Mouse (Mus musculus): ENCODE measurements around the gene Ppp1r12b. TPM values are rescaled to one million over a fixed set of nuclear protein-coding genes. Genes with fewer than 3 reads are reported as not detected.

Ppp1r12b gene
- polyA plus RNA-seq, 1 experiment from 2014 or later: 10.5 TPM

DNA sequence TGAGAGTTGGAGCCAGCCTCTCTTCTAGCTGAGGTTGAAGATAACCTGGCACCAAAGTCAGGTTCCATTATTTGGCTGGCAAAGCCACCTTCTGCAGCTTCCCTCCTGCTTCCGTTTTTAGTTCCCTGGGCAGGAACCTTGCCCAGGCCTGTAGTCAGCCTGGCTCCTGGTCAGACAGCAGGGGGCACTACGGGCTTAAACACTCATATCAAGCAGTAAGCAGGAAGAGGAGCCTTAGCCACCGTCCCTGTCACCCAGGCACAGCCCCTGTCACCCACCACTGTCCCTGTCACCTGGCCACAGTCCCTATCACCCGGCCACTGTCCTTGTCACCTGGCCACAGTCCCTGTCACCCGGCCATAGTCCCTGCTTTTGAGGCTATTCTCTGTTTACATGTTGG, 230.5 kb downstream of the Ppp1r12b start:
- ATAC-seq (ENCODE audit: low read depth): no peak
- no peaks in the 10 kb centered on the region for H3K27me3 ChIP-seq
- H3K4me2 ChIP-seq: no peak overlapping the region
- 65% methylated on average over 5 of the region's 5 CpGs for WGBS
- no peak overlapping the region for H3K4me3 ChIP-seq
- H3K27ac ChIP-seq (replicated peaks): no peak overlapping the region
- peaks cover 12% of the 10 kb centered on the region for H3K4me1 ChIP-seq (replicated peaks)
- H3K9ac ChIP-seq: no peak overlapping the region
- no peaks in the 10 kb centered on the region for H3K36me3 ChIP-seq
- H3K9me3 ChIP-seq: no peaks in the 10 kb centered on the region

DNA sequence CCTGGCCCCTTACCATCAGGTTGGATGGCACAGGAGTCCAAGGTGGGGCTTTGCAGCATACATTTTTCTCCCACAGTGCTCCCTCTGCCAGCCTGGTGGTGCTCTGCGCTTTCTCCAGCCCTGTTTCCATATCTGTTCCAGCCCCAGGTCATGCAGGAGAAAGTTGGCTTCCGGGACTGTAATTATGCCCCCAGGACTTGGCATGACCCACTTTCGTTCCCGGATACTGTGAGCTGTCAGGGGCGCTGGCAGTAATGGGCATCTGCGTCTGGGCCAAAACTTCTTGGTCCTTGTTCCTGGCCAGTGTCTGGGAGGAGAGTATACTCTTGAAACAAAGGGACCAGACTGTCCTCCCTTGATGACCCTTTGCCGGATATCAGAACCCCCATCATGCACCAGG, 232.9 kb downstream of the Ppp1r12b start:
- Histone ChIP-seq H3K27me3 (no peaks in the 10 kb centered on the region), H3K4me1 (replicated peaks) (peaks cover 25% of the 10 kb centered on the region), H3K4me3 (no peak overlapping the region), H3K9me3 (no peaks in the 10 kb centered on the region), H3K4me2 (no peak overlapping the region), H3K27ac (replicated peaks) (no peak overlapping the region), H3K36me3 (no peaks in the 10 kb centered on the region), H3K9ac (no peak overlapping the region)
- ATAC-seq (ENCODE audit: low read depth): no peak
- 76% methylated on average over 7 of the region's 7 CpGs for WGBS

DNA sequence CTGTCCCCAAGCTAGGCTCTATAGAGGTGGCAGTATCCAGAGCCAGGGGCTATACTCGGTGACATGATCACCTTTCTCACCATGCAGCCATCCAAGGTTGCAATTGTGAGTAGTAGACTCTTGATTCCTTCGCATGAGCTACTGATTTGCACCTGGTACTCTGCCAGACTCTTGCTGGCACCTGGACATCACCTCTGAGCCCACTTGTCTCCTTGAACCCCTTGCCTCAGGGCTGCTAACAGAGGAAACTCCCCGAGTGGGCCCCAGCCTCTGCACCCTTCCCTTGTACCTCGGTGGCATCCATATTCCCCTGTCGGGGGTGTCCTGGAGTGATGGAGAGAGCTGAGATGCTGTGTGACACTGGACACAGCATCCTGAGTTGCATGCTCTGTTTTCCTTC, 234.3 kb downstream of the Ppp1r12b start:
- Histone ChIP-seq H3K36me3 (no peaks in the 10 kb centered on the region), H3K27me3 (no peaks in the 10 kb centered on the region), H3K9ac (no peak overlapping the region), H3K4me2 (no peak overlapping the region), H3K4me1 (replicated peaks) (peaks cover 15% of the 10 kb centered on the region), H3K27ac (replicated peaks) (no peak overlapping the region), H3K4me3 (no peak overlapping the region), H3K9me3 (no peaks in the 10 kb centered on the region)
- 87% methylated on average over 5 of the region's 5 CpGs for WGBS
- no peak for ATAC-seq (ENCODE audit: low read depth)

DNA sequence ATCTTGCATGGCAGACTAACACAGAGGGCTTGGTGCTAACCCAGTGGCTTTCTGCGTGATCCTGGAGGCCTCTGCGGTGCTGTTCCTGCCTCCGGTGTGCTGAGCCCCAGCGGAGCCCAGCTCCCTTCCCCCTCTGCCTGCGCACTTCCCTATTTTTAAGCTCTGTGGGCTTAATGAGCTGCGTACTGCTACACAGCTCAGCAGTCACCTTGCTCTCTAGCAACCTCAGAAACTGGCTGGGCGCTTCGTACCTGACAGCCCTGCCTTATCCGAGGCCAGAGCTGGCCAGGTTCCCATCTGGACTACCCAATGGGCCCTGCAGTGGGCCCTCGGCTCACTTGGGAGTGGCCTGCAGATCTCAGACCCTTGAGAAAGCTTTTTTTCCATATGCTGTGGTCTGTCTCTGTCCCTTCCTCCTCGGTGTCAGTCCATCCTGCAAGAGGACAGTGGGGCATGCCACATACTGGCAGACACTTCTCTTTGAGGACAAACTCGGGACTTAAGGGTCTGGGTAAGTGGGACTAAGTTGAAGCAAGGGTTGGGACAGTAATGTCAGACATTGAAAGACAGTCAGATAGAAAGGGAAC, 235.9 kb downstream of the Ppp1r12b start:
- Histone ChIP-seq H3K4me1 (replicated peaks) (peaks cover 22% of the 10 kb centered on the region), H3K4me2 (no peak overlapping the region), H3K27me3 (no peaks in the 10 kb centered on the region), H3K9ac (peak overlapping the region; percentile 42; the same call in 1 of the 2 replicates), H3K4me3 (no peak overlapping the region), H3K9me3 (no peaks in the 10 kb centered on the region), H3K27ac (replicated peaks) (peak overlapping the region; percentile 49; the same call in 1 of the 2 replicates), H3K36me3 (no peaks in the 10 kb centered on the region)
- 56% methylated on average over 12 of the region's 12 CpGs for WGBS
- ATAC-seq (ENCODE audit: low read depth): peak; percentile 55; the same call in 1 of the 2 replicates

DNA sequence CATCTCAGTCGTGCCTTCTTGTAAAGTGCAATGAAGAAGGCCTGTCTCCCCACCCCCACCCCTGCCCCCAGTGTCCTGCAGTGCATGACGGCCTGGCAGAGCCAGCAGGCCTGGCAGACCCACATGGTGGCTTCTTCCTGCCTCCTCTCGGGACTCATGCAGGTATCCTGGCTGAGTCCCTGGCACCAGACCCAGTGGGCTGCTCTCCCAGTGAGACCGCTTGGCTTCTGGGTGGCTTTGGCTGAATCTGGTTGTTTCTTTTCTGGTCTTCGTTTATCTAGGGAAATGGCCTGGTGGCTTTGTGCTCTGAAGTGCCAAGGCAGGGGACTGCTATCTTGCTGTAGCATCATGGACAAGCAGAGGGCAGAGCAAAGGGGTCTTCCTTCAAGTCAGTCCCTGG, 240.7 kb downstream of the Ppp1r12b start:
- peaks cover 16% of the 10 kb centered on the region for H3K27me3 ChIP-seq
- H3K9ac ChIP-seq: no peak overlapping the region
- no peaks in the 10 kb centered on the region for H3K9me3 ChIP-seq
- ATAC-seq (ENCODE audit: low read depth): no peak
- no peak overlapping the region for H3K4me2 ChIP-seq
- 55% methylated on average over 5 of the region's 5 CpGs for WGBS
- H3K36me3 ChIP-seq: no peaks in the 10 kb centered on the region
- peaks cover 58% of the 10 kb centered on the region for H3K4me1 ChIP-seq (replicated peaks)
- H3K27ac ChIP-seq (replicated peaks): no peak overlapping the region
- no peak overlapping the region for H3K4me3 ChIP-seq

DNA sequence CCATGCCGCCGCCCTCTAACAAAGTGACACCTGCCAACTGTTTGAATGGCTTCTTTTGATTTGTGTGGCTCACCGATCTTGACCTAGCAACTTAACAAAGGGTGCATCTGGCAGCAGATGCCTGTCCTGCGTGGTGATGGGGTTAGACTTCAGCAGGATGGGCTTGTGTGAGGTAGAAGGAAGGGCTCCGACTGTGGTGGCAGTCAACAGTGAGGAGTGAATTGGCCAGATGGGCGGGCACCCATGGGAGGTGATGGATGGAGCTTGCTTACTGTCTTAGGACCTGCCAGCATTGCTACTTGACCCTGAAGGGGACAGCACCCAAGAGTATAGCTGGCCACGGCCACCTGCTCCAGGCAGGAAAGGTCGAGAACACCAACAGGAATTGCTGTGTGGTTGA, 241.6 kb downstream of the Ppp1r12b start:
- Histone ChIP-seq H3K9ac (no peak overlapping the region), H3K4me1 (replicated peaks) (peaks cover 59% of the 10 kb centered on the region), H3K36me3 (no peaks in the 10 kb centered on the region), H3K27ac (replicated peaks) (0 out of 2 replicates have a peak overlapping the region, but pooled peaks have one; percentile 20), H3K4me2 (no peak overlapping the region), H3K27me3 (peaks cover 21% of the 10 kb centered on the region), H3K9me3 (no peaks in the 10 kb centered on the region), H3K4me3 (no peak overlapping the region)
- WGBS: 29% methylated on average over 8 of the region's 8 CpGs
- ATAC-seq (ENCODE audit: low read depth): no peak

DNA sequence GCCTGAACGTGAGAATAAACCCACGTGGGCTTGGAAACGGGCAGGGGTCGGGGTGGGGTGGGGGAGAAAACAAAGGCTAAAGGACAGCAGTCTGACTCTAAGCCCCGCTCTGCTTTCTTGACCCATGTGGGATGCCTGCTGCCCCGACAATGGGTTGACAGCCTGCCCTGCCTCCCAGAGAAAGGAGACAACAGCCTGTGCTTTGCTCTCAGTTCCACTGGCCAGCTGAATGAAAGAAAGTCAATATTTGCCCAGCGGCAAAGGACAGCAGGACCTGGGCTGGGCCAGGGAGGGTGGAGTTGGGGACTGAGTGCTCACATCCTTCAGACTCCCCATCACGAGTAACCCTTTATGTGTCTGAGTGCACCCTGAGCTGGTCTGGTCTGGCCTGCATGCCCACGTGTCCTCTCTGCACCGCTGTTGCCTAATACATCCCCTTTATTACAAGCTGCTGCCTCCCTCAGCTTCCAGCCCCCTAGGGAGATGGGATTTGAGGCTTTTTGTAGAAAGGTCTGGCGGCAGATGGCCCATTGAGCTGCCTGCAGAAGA, 242.2 kb downstream of the Ppp1r12b start:
- H3K4me2 ChIP-seq: no peak overlapping the region
- peak overlapping the region; percentile 20 for H3K27ac ChIP-seq (replicated peaks)
- no peaks in the 10 kb centered on the region for H3K36me3 ChIP-seq
- ATAC-seq (ENCODE audit: low read depth): no peak
- H3K9ac ChIP-seq: 0 out of 2 replicates have a peak overlapping the region, but pooled peaks have one; percentile 13
- no peak overlapping the region for H3K4me3 ChIP-seq
- H3K4me1 ChIP-seq (replicated peaks): peaks cover 58% of the 10 kb centered on the region
- peaks cover 21% of the 10 kb centered on the region for H3K27me3 ChIP-seq
- no peaks in the 10 kb centered on the region for H3K9me3 ChIP-seq
- WGBS: 5% methylated on average over 11 of the region's 11 CpGs

DNA sequence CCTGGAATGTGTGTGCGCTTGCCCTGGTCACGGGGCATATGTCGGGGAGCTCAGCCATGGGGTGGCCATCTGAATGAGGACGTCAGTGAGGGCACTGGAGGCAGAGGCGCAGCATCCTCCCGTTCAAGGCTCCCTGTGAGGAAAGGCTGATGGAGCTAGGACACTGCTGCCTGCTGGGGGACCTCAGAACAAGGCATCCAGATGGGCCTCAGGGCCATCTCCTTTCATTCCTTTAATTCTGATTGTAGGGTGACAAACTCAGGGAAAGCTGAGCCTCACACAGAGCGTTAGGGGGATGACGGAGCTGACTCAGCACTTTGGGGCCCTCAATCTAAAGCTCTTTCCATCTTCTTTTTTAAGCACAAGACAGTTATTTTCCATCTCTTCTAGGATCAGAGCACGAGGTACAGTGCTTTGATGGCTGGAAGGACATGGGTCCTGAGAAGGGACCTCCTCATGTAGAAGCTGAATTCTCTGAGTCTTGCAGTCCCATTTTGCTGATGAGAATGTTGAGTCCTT, 242.9 kb downstream of the Ppp1r12b start:
- Histone ChIP-seq H3K9me3 (no peaks in the 10 kb centered on the region), H3K4me1 (replicated peaks) (peaks cover 62% of the 10 kb centered on the region)
- WGBS: 73% methylated on average over 9 of the region's 9 CpGs

DNA sequence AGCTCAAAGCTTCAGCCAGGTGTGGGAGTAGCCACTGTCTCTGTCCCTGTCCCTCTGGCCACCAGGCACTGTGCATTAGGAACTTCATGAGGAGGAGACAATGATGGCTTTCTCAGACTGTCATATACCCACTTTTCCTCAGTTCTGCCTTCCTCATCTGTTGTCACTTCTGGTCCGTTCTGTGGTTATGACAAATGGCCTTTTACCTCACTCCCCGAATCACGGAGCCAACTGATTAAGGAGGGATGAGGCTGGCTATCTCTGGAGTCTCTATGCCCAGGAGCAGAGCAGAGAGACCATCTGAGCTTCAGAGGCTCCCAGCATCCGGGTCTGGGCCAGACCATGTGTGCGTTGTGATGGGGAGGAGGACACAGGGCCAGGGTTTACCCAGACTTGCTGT, 244.1 kb downstream of the Ppp1r12b start:
- no peak overlapping the region for H3K27ac ChIP-seq (replicated peaks)
- H3K4me1 ChIP-seq (replicated peaks): peaks cover 62% of the 10 kb centered on the region
- H3K9me3 ChIP-seq: no peaks in the 10 kb centered on the region
- no peak overlapping the region for H3K4me3 ChIP-seq
- WGBS: 52% methylated on average over 5 of the region's 5 CpGs
- H3K27me3 ChIP-seq: peaks cover 39% of the 10 kb centered on the region
- no peak overlapping the region for H3K4me2 ChIP-seq
- no peak for ATAC-seq (ENCODE audit: low read depth)
- H3K9ac ChIP-seq: no peak overlapping the region
- H3K36me3 ChIP-seq: no peaks in the 10 kb centered on the region

More for the DNA sequence above, 242.9 kb downstream of the Ppp1r12b start:
- Histone ChIP-seq H3K4me2 (no peak overlapping the region), H3K4me3 (no peak overlapping the region), H3K9ac (no peak overlapping the region), H3K36me3 (no peaks in the 10 kb centered on the region), H3K27me3 (peaks cover 27% of the 10 kb centered on the region), H3K27ac (replicated peaks) (peak overlapping the region; percentile 20)
- no peak for ATAC-seq (ENCODE audit: low read depth)

DNA sequence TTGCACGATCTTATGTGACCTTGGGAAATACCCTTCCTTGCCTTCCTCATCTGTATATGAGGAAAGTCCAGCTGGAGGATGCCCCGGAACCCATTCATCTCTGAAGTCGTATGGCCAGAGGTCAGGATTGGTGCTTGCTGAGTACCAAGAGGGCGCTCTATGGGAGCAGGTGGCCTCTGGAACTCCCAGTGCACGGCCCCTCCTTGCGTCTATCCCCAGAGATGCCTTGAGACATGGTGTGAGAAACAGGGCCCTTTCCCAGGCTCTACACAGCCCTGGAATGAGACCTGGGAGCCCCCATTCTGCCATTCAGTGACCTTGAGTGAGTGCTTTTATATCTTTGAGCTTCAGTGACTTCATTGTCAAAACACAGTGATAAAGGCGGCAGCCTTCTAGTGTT, 244.7 kb downstream of the Ppp1r12b start:
- Histone ChIP-seq H3K9me3 (no peaks in the 10 kb centered on the region), H3K27ac (replicated peaks) (no peak overlapping the region), H3K9ac (no peak overlapping the region), H3K36me3 (no peaks in the 10 kb centered on the region), H3K4me3 (no peak overlapping the region), H3K4me2 (no peak overlapping the region), H3K27me3 (peaks cover 43% of the 10 kb centered on the region), H3K4me1 (replicated peaks) (peaks cover 62% of the 10 kb centered on the region)
- 27% methylated on average over 7 of the region's 7 CpGs for WGBS
- no peak for ATAC-seq (ENCODE audit: low read depth)

DNA sequence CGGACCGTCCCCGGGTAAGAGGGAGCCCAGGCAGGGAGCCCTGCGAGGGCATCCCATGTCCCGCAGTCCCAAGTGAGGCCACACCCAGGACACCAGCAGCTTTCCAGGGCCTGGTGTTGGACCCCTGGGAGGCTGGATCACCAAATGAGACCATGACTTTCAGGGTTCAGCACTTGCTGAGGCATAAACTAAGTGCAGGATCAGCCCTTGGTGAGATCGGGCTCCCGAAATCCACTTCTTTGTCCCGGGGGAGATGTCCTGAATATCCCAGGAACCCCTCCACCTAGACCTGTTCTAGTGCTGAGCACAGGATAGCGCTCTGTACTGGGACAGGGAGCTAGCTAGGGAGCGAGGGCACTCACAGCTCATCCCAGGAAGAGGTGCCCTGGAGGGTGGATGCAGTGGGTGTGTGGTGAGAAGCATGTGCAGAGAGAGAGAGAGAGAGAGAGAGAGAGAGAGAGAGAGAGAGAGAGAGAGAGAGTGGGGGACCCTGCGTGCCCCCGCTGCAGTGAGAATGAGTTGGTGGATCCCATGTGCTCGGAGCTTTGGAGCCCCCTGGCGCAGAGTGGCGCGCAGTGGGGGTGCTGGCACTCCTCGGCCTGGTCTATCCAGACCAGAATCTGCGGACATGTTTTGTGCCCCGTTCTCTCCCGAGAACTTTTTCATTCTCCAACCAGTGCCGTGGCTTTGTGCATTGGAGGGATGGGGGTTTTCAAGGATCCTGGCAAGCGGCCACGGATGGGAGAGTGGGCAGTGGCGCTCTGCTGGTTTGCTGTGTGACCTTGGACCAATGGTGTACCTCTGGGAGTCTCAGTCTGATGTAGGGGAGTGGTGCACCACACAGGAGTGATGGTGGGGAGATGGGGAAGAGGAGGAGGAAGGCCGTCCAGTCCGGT, 246.1 kb downstream of the Ppp1r12b start:
- H3K9me3 ChIP-seq: no peaks in the 10 kb centered on the region
- H3K4me1 ChIP-seq (replicated peaks): peaks cover 63% of the 10 kb centered on the region
- H3K9ac ChIP-seq: peak overlapping the region; percentile 76
- peak overlapping the region; percentile 53 for H3K4me3 ChIP-seq
- WGBS: 10% methylated on average over 26 of the region's 26 CpGs
- H3K27ac ChIP-seq (replicated peaks): no peak overlapping the region
- H3K27me3 ChIP-seq: peaks cover 52% of the 10 kb centered on the region
- ATAC-seq (ENCODE audit: low read depth): peak; percentile 32; the same call in 1 of the 2 replicates
- H3K36me3 ChIP-seq: no peaks in the 10 kb centered on the region
- peak overlapping the region; percentile 97 for H3K4me2 ChIP-seq

DNA sequence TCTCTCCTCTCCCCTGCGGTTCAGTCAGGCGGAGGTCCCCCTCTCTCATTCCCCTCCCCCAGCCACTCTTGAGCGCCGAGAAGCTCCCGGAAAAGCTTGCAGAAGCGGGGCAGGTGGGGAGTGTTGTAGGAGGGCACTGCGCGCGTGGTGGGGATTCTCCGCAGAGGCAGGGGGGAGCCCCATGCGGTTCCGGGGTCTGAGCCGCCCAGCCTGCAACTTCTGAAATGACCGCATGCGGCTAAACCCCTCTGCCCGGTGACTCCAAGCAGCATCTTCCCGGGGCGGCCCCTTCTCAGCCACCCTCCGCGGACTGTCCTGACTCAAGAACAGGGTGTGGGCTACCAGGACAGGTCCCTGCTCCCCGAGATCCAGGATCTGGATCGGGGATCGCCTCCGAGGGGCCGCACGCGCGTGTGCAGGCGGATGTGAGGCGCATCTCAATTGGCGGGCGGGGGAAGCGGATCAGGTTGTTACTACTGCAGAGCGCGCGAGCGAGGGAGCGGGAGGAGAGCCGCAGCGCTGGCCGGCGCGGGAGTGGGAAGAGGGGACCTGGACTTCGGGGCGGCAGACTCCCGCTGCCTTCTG, 246.8 kb downstream of the Ppp1r12b start:
- Histone ChIP-seq H3K4me1 (replicated peaks) (peaks cover 58% of the 10 kb centered on the region), H3K36me3 (no peaks in the 10 kb centered on the region), H3K9ac (peak overlapping the region; percentile 76), H3K4me2 (peak overlapping the region; percentile 97), H3K27ac (replicated peaks) (0 out of 2 replicates have a peak overlapping the region, but pooled peaks have one; percentile 33), H3K27me3 (peaks cover 58% of the 10 kb centered on the region), H3K9me3 (no peaks in the 10 kb centered on the region), H3K4me3 (peak overlapping the region; percentile 53)
- ATAC-seq (ENCODE audit: low read depth): peak; percentile 55
- WGBS: 0% methylated on average over 46 of the region's 46 CpGs
